Mouse (Mus musculus) common myeloid progenitor, adult 5-6 weeks (primary cell): ENCODE results near the gene Tmem221. TPM values are rescaled to one million over a fixed set of nuclear protein-coding genes. Genes with fewer than 3 reads are reported as not detected.
"Not testable (repeated sequence)": the region's sequence is repeated elsewhere in the genome, so short reads cannot be mapped to it uniquely, and the experiment has no call there.

ENCODE experiments used
- ATAC-seq: replicated peaks from 2 replicates; pipeline ENCODE4 v1.8.0; 2016; ENCODE audit warnings: low read depth, mild to moderate bottlenecking, moderate TSS enrichment, inconsistent platforms; ENCODE audit not compliant: poor library complexity, severe bottlenecking
- total RNA-seq: library from RNA; stranded (forward); fragments of 200-1000, 187-1606 nt; gene quantifications from 2 replicates; pipeline ENCODE4 v1.2.3, GENCODE M21; 2017

Tmem221 gene
- total RNA-seq, 1 experiment from 2014 or later = not detected

DNA sequence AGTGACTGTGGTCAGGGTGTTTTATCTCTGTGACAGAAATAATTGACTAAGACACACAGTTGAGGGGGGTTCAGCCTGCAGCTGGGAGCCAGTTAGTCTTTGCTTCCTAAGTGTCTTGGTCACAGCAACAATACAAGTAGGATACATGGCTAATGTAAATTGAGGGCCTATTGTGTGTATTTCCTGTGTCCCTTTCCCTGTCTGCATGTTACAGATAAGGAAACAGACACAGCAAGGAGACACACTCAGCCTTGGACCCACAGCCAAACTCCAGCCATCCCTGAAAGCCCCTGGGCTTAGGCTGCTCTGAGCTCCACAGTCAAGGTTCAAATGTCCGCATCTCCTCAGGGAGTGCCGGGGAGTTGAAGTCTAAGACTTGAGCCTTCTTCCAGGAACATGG lies 4.0 kb downstream of the Tmem221 start:
- no peak for ATAC-seq

DNA sequence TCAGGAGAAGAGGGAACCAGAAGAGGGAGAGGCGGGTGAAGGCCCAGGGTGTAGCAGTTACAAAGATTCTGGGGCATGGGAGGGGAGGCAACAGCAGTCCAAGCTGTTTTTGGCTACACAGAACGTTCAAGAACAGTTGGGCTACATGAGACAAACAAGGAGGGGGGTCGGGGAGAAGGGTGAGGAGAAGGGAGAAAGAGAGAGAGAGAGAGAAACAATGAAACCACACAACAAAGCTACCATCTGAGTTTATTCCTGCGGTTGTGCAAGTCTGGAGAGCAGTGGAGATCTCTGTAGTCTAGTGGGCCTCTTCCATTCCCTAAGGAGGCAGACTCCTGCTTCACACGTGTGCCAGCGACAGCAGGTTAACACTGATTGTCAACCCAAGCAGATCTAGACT lies 4.7 kb downstream of the Tmem221 start:
- no peak for ATAC-seq

DNA sequence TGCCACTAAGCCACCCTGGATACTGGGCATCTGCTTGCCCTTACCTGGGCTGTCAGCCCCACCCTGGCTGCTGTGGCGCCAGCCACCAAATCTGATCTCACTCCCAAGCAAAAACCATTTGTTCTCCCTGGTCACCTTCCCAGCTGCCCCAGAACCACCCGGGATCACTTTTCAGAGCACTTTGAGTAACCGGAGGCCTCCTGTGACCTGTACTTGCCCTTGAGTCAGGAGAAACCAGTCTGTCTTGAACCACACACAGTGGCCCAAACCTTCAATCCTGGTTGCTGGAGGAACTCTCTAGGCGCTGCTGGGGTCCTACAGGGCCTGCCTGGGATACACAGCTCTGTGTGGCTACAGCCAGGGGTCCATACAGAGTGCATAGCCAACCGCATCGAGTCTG lies 5.9 kb downstream of the Tmem221 start:
- ATAC-seq = no peak

DNA sequence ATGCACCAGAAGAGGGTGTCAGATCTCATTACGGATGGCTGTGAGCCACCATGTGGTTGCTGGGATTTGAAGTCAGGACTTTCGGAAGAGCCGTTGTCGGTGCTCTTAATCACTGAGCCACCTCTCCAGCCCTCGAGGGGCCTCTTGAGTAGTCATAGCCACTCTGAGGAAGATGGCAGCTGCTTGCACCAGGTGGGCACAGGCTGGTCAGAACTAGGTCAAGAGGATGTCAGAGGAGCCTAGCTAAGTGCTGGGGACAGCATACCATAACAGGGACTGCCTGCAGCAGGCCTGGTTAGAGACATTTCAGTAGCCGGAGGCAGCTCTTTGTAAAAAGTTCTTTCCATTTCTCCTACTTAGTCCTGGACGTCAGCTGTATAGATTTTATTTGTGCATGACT lies 7.9 kb downstream of the Tmem221 start:
- no peak for ATAC-seq

DNA sequence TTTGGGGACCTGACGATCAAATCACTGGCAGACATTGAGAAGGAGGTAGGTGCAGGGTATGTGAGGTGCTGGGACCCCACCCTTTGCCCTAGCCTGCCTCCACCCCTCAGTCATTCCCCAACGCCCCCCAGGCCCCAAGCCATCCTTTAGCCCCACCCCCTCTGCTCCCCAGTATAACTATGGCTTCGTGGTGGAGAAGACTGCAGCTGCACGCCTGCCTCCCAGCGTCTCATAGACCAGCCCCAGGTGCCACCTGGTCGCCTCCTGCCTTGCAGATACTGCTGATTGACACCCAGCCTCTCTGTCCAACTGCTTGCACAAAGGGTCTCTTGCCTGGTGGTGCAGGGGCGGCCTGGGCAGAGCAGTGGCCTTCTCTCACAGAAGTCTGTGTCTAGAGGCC lies 11.1 kb downstream of the Tmem221 start:
- ATAC-seq = no peak

DNA sequence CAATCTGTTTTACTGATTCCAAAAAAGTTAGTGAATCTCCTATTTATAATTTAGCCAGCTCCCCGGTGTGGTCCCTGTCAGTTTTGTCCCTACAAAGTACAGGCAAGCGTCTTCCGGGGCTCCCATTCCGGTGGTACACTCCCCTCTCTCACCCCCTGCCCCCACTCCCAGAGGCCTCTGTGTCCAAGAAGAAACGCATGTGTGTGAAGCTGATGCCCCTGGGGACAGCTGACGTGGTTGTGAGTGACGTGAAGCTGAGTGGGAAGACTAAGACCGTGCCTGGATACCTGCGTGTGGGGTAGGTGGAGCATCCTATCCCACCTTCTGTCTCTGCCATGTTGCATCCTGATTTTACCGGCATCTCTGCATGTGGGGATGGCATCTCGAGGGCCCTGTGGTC lies 13.6 kb downstream of the Tmem221 start:
- no peak for ATAC-seq

DNA sequence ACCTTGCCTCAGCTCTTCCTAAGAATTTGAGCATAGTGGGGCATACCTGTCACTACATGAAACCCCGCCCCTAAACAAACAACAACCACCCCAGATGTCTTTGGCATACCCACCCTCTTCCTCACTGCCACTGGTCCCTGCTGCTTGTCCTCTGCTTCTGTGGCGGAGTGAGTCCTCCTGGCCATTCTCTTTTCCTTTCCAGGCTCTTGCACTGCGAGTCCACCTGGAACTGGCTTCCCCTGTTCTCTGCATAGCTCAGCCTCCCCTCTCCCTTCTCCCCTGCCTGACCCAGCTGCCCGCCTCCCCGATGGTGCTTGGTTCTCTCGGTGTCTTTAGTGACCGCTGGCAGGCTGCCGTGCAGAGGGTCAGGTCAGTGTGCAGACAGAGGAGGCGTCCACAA lies 14.9 kb downstream of the Tmem221 start:
- no peak for ATAC-seq

DNA sequence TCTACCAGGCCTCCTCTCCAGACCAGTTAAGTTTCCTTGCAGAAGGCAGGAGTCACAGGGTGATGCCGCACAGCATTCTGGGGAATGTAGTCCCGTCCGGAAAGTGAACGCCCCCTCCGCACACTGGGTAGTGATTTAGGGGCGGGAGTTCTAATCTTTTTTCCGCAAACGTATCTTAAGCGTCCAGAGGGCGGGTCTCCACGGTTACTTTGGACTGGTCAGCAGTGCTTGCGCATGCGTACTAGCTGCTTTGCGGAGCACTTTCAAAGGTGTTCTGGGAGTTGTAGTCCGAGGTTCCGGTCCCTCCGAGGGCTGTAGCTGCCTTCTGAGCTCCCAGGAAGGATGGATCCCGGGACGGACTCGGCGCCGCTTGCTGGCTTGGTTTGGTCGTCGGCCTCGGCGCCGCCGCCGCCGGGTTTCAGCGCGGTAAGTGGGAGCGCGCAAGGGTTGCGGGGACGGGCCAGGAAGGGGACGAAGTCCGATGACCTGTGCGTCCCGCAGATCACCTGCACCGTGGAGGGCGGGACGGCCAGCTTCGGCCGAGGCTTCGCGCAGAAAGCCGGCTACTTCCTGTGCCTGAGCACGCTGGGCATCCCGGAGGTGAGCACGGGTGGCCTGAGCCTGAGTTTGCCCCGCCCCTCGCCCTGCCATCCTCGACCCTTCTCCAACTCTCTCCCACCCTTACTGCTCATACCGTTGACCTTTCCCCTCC lies 15.9 kb downstream of the Tmem221 start, which contains the start of gene Mvb12a:
Gene Mvb12a (plus strand): TSS at position 291 of the 712 bp plus-strand sequence.
- peak; percentile 98 for ATAC-seq

DNA sequence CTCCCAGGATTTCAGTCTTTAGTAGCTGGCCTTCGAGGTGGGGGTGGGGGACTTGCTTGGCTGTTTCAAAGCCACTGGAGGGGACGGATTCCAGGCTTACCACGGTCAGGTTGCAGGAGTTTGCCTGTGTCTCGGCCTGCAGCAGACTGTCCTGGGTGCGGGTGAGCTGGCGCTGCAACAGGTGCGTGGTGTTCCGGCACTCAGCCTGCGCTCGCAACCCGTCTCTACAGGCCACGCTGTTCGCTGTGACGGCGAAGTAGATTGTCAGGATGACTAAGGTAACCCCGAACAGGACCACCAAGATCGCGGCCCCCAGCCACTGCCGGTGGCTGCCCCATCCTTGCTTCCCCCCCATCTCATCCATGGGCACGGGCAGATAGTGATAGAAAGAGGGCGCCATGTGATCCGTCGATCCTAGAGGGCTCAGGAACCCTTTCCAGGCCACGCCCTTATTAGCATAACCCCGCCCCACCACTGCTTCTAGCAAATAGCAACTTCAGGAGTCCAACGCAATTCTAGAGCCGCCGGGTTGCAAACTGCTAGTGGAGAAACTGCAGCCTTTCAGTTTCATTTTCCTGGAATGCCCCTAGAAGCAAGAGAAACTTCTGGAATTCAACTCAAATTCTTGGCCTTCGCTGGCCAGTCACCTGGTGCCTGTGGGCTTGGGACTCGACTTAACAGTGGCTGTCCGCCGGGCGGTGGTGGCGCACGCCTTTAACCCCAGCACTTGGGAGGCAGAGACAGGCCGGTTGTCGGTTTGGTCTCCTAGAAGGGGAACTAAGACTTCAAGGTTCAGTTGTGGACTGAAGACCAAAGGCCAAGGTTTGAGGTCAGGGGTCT lies 21.4 kb downstream of the Tmem221 start, which contains the start of gene Bst2:
Gene Bst2 (minus strand): TSS at position 429 of the 840 bp plus-strand sequence.
- peak; percentile 94 for ATAC-seq

DNA sequence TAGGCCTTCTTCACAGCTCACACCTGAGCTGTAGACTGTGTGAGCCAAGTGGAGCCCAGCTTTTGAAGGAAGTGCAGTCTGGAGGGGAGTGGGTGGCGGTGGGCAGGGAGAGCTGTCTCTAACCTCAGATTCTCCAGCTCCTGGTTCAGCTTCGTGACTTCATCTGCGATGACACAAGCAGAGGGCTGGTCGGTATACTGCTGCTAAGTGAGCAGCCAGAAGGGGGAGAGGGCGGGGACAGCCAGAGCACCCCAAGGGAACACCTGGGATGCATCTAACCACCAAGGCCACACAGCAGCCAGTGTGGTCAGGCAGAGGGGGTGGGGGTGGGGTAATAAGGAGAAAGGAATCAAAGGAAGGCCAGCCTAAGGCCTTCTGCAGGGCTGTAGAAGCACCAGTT lies 23.0 kb downstream of the Tmem221 start:
- peak; percentile 46 for ATAC-seq

DNA sequence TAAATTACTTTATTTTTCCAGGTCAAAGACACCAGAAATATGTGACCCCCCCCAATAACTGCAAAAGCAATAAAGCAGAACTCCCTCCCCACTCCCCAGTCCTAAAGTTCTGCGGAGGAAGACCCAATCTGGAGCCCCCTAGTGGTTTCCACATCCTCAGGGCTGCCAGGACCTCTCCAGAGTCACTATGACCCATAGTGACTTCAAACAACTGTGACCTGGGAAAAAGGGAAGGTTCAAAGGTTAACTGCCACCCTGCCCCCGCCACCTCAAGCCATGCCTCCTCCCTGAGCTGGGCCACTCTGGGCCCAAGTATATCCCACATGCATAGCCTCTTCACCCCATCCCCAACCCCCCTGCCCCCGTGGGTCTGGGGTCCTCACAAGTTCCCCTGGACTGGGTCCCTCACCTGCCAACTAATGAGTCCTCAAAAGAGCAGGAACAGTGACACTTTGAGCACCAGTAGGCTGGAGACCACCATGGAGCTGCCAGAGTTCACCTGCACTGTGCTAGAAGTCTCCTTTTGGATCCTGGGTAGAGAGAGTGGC lies 24.3 kb downstream of the Tmem221 start:
- ATAC-seq = no peak

DNA sequence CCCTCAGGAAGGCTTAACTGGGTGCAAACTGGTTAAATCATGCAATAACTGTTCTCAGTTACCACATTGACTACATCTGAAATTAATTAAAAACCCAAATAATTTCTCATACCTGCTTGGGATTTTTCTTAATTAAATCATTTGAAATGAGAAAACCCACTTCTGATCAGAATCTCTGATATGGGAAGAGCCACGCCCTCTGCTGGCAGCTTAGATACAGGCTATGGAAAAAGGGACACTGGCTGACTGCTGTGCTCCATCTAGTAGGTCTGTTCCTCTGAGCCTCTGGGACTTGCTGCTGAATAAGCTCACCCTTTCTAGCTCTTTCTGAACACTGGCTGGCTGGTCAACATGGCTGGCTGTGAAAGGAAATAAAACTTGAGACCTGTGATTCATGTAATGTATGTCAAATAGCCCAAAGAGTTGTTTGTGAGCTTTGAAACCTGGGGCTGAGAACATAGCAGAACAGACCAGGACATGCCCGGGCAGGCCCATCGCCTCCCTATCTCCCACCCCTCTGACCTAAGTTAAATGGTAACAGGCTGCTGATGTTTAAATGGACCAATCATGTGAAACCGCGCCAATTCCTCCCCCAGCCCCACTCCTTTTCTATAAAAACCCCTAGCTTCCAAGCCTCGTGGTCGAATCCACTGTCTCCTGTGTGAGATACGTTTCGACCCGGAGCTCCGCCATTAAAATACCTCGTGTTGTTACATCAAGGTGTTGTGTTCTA lies 27.8 kb downstream of the Tmem221 start:
- not testable (repeated sequence) for ATAC-seq

DNA sequence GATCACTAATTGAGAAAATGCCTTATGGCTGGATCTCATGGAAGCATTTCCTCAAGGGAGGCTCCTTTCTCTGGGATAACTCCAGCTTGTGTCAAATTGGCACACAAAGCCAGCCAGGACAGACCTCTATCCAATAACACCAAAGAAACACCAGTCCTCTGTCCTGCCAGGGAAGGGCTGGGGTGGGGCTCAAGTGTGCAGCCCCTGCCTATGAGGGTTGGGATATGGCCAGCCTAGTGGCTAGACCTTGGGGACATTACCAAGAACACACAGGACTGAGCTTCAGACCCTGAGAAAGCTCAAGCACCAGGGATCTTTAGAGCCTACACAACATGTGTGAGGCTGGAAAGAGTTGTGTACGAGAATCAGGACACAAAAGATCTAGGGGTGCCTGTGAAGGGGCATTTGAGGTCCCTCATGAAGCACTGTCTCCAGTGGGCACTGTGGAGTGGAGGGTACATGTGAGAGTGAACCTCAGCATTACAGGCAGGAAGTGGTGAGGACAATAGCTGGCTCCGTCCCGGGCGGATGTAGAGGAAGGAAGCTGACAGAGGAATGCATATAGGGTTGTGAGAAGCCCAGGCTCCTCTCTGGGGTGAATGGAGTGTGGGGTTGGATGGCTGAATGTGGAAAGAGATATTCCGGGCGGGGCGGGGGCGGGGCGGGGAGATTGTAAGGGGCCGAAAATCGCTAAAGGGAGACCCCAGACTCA lies 30.2 kb downstream of the Tmem221 start:
- ATAC-seq = peak; percentile 89

DNA sequence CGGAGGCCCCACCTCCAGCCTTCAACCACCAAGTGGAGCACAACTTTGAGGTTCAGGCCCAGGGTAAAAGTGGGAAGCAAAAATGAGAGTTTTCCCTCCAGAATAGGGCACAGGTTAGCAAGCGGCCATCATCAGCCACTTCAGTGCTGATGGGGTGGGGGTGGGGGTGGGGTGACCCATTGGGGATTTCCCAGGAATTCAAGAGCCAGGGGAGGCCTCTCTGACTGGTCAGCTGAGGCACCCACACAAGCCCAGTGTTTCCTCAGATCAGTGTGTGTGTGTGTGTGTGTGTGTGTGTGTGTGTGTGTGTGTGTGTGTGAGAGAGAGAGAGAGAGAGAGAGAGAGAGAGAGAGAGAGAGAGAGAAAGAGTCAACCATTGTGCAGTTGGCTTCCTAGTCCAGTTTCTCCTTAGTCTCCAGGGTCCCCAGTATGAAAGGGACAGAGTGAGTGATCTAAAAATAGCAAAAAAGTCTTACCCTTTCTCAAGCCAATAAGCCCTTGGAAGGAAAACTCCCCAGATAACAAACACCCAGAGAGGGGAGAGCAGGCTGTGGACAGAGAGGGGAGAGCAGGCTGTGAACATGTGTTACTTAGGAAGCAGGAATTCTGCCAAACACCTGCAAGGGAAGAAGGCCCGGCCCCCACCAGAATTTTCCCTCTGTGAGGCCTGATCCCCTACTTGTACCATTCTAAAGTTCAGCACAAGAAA lies 31.4 kb downstream of the Tmem221 start:
- ATAC-seq = no peak

DNA sequence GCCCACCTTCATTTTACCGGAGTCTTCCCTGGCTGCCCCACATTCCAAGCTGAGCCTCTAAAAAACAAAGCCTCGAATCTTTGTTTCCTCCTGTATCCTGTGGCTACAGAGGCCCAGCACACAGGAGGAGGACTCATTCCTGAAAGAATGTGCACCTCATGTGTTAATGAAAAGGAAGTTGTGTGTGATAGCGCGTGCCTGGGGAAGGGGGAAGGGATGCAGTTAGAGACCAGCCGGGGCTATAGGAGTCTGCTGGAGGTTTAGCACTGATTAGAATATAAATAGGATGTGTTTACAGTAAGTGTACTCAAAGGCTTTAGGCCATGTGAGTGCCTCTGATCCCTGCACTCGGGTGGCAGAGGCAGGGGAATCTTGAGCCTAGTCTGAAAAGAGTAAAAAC lies 32.4 kb downstream of the Tmem221 start:
- ATAC-seq = no peak

DNA sequence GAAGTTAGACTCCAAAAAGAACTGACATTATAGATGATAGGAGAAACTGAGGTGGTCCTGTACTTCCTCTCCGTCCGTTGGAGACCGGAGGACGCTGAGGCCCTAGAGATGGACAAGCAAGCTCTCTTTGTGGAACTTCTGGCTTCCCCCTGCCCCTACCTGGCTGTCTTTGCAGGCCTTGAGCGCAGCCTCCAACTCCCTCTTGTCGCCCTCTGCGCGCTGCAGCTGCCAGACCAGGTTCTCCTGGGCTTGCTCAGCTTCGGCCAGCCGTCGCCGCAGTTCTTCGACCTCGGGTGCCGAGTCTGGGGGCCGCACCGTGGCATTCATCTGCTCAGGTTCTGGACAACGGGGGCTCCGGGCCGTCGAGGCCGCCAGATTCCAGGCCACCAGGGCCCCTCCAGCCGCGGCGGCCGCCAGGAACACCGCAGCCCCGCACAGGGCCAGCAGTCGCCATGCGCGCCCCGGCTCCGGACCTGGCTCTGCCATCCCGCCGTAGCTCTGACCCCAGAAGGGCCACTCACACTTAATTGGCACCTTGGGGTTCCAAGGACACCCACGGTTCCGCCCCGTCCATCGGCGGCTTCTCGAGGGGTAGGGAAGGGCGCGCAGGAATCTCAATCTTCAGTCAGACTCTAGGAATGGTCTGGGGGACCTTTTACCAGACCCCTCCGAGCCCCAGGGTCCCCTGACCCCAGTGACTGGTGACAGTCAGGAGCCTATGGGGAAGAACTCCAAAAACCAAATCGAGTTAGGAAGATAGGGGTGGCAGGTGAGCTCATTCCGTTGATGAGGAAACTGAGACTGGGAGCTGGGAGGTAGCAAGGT lies 33.2 kb downstream of the Tmem221 start, which contains the start of gene Ccdc194:
Gene Ccdc194 (minus strand): TSS at position 486 of the 825 bp plus-strand sequence.
- ATAC-seq = no peak

DNA sequence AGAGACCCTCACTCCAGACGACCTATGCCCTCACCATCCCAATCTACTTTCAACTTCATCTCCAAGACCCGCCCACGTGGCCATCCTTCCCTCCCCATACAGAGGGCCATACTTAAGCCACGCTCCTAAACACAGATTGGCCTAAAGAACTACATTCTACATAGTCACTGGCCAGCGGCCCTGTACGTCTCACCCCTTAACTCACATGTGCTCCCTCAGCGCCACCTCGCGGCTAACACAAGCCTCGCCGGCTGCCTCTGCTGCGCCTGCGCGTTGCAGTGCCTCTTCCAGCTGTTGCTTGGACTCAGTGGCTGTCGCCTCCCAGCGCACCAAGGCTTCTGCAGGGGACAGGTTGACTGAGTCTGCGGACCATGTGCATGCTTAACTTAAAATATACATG lies 37.0 kb downstream of the Tmem221 start:
- ATAC-seq = peak; percentile 96
